Mouse (Mus musculus) left cerebral cortex, postnatal 14 days (tissue): ENCODE measurements around the gene Adarb1. TPM values are rescaled to one million over a fixed set of nuclear protein-coding genes. Genes with fewer than 3 reads are reported as not detected.

Source experiments
- DNase-seq, 2 experiments: peaks; one replicate each; pipeline ENCODE4 v3.0.0; 2021 to 2022; ENCODE audit warnings: low spot score in 2 of 2, mixed read lengths in 1 of 2
- intact Hi-C: fragments of 180-260 bp; cut with DNase I; formaldehyde crosslinking; loops from one replicate; pipeline ENCODE4 v1.15.1; 2025
- total RNA-seq, 2 experiments: library from RNA; stranded (reverse); gene quantifications; 2 replicates each; pipeline ENCODE4 v1.2.3; 2021

Gene Adarb1
- total RNA-seq, 2 experiments from 2014 or later, result 118 to 121 TPM

DNA sequence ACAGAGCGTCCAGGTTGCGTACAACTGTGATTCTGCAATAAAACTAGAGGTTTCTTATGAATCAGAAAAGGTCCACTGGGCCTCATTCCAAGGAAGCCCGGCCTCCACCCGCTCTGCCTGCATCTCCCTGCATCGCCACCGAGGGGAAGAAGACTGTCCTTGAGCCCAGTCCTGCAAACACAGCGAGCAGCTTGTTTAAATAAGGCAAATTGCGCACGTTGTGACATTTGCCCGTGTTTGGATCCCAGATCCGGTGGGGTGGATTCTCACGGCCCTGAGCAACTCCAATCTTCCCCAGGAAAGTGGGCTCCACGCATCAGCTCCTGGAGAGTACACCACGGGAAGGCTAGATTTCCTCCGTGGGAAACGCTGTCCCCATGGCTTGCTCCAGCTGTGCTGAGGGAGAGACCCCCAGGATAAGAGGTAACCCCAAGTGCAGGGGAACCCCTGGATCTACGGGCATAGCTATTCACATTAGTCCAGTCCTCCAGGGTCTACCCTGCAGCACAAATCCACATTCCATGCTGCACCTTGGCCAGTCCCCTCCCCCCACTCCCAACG, 166.8 kb downstream of the Adarb1 start:
- DNase-seq, result peak in 1 of 2 experiments; percentile 46

DNA sequence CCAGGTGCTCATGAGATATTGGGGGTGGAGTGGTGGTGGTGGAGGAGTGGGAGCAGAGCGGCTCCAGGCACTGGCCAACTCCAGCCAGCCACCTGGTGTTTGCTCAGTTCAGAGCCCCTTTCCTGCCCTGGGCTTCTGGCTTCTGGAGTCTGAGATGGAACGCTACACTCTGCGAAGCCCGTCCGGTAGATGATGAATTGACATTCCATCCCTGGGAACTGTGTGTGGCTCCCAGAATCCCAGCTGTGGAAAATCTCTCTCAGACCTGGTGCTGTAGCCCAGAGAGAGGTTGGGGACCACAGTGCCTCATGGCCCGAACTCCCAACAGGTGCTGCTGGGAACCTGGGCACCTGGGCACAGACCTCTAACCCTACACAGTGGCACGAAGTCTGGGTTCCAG, 170.4 kb downstream of the Adarb1 start:
- no peak for DNase-seq
- intact Hi-C loops, result no loop called here

More for the DNA sequence above, 166.8 kb downstream of the Adarb1 start:
- intact Hi-C loops, result loop anchor here (10.0 kb wide), 1 partner anchor 417 kb away; no protein-coding TSS in a partner anchor

DNA sequence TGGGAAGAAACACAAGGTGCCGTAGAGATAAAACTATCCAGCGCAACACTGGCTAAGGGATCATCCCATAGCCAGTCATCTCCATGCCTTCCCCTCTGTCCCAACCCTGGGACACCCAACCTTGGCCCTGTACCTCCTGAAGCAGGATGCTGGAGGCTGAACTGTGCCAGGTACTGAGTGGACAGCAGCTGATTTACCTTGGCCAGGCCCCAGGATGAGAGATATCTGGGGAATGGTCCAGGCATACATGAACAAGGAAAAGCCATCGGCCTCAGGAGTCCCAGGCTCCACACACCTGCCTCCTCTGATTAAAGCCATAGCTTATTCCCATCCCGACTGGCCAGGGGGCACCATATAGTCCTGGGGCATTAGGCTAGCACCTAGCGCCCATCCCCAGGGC, 171.0 kb downstream of the Adarb1 start:
- DNase-seq, result no peak
- intact Hi-C loops, result no loop called here

DNA sequence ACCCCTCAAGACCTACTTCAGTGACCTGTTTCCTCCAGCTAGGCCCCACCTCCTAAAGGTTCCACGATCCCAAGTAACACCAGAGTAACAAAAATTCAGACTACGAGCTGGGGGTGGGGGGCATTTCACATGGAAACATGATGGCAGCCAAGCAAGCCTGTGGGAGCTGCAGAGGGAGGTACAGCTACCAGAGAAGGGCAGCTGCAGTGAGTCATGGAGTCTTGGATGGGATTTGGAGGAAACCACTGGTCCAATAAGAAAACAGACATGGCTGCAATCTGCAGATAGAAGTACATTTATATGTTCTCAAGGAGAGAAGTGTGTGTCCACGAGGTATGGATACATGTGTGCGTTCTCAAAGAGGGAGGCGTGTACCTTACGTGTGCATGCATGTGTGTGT, 173.3 kb downstream of the Adarb1 start:
- intact Hi-C loops, result no loop called here

GRCm38 (mm10) chr10:77243572-77244161, 174.4 kb downstream of the Adarb1 start:
- intact Hi-C loops, result no loop called here
- no peak for DNase-seq

More for the DNA sequence above, 173.3 kb downstream of the Adarb1 start:
- no peak for DNase-seq

DNA sequence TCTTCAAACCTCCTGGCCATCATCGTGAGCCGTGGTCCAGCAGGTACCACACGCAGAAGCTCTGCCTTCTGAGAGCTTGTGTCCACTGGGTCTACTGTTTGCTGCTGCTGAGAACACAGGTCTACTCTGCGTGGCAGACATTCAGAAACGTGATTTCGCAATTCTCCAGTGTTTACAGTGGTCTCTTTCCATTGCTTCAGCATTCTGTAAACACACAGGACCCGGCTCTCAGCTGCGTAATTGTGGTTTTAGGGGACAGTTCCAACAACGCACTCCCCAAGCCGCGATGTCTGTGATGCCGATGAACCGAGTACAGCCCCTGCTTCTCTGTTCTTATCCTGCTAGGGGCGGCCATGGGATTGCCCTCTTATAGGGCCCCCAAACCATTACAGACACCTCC, 175.2 kb downstream of the Adarb1 start:
- intact Hi-C loops, result no loop called here
- no peak for DNase-seq

DNA sequence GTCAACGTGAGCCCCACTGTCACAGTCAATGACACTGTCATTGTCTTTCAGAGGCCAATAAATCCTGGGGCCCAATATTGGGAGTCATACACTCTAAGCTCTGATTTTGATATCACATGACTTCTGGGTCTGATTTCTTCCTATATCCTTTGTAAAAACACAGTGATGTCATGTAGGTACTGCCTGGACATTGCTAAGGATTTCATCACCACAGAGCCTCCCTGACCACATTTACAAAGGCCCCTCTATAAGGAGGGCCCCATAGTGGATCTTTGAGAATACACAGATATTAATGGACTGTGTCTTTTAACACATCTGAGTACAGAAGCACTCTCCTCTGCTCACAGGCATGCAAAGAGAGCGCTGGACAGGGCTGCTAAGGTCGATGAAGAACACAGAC, 175.7 kb downstream of the Adarb1 start:
- intact Hi-C loops, result no loop called here
- DNase-seq, result no peak

GRCm38 (mm10) chr10:77240764-77241163, 177.3 kb downstream of the Adarb1 start:
- no peak for DNase-seq
- intact Hi-C loops, result no loop called here

Other genes with a start within 250 kb of the Adarb1 start
- gene Pofut2, start 159.1 kb downstream of the Adarb1 start, total RNA-seq, result 10 to 100 TPM; 35.3 to 36.0 TPM
- gene Fam207a, start 97.5 kb upstream of the Adarb1 start, total RNA-seq, result 10 to 100 TPM; 32.2 to 33.4 TPM
- gene Itgb2, start 112.0 kb upstream of the Adarb1 start, total RNA-seq, result 1 to 10 TPM; 3.1 to 3.2 TPM
- 10 to 100 TPM; 74.0 to 75.1 TPM for gene Pttg1ip, start 163.4 kb upstream of the Adarb1 start, total RNA-seq
- gene Sumo3, start 187.8 kb upstream of the Adarb1 start, total RNA-seq, result 100 to 1,000 TPM; 129 to 135 TPM
- gene Gm49325, start 187.9 kb upstream of the Adarb1 start, total RNA-seq, result 10 to 100 TPM in 1 of 2 experiments, 1 to 10 TPM in 1; 6.7 to 15.7 TPM
- gene Ube2g2, start 204.0 kb upstream of the Adarb1 start, total RNA-seq, result 10 to 100 TPM; 36.3 to 41.6 TPM